Mouse (Mus musculus) CH12.LX (cell line): ENCODE data around the gene Gpr50. TPM values are rescaled to one million over a fixed set of nuclear protein-coding genes. Genes with fewer than 3 reads are reported as not detected.

ENCODE experiments used
- DNase-seq: peaks from one replicate; pipeline ENCODE4 v3.0.0-alpha.2; 2013; ENCODE audit errors: extremely low read depth
- H3K27ac ChIP-seq: 2 replicates; pipeline ENCODE4 v1.5.1; 2012; ENCODE audit warnings: low read depth, mild to moderate bottlenecking, control low read depth, moderate library complexity; ENCODE audit not compliant: insufficient read depth
- H3K27me3 ChIP-seq: replicated peaks from 2 replicates; pipeline ENCODE3; 2012; ENCODE audit warnings: inconsistent platforms
- H3K36me3 ChIP-seq, 2 experiments: replicated peaks in 1 of 2; 2 replicates each; pipeline versions ENCODE3 to v1.6.1; 2012; ENCODE audit warnings: inconsistent platforms in 1 of 2, low read length in 1 of 2, mild to moderate bottlenecking in 1 of 2, mixed read lengths in 1 of 2, moderate library complexity in 1 of 2; ENCODE audit not compliant: control insufficient read depth in 1 of 2, insufficient read depth in 1 of 2
- H3K4me1 ChIP-seq, 2 experiments: 2 replicates each; pipeline ENCODE4 v1.6.1; 2012; ENCODE audit warnings: inconsistent platforms in 1 of 2, moderate library complexity in 1 of 2; ENCODE audit not compliant: insufficient read depth in 2 of 2, control insufficient read depth in 1 of 2
- H3K4me2 ChIP-seq: 2 replicates; pipeline ENCODE4 v1.6.1; 2012; ENCODE audit warnings: low read depth, mild to moderate bottlenecking, control low read depth; ENCODE audit not compliant: poor library complexity, insufficient read depth, severe bottlenecking
- H3K4me3 ChIP-seq, 3 experiments: fragments of 150-350 bp in 1 of 3; sonication (generic) in 1 of 3; replicated peaks in 1 of 3; 2 replicates each; pipeline versions ENCODE3 to v1.5.1; 2011 to 2012; ENCODE audit warnings: low read depth in 2 of 3, low read length in 2 of 3, mild to moderate bottlenecking in 2 of 3, moderate library complexity in 2 of 3, control low read depth in 1 of 3, improper control_type of control experiment in 1 of 3, inconsistent platforms in 1 of 3, mixed read lengths in 1 of 3; ENCODE audit not compliant: poor library complexity in 1 of 3
- H3K79me2 ChIP-seq: replicated peaks from 2 replicates; pipeline ENCODE4 v1.6.1; 2012; ENCODE audit warnings: mild to moderate bottlenecking, moderate library complexity; ENCODE audit not compliant: control insufficient read depth, poor library complexity, insufficient read depth, severe bottlenecking; ENCODE audit errors: extremely low read depth
- H3K9ac ChIP-seq: 2 replicates; pipeline ENCODE4 v1.6.1; 2012; ENCODE audit warnings: low read depth, mild to moderate bottlenecking, control low read depth, moderate library complexity; ENCODE audit not compliant: insufficient read depth
- H3K9me3 ChIP-seq: replicated peaks from 2 replicates; pipeline ENCODE3; 2012; ENCODE audit warnings: low read length, inconsistent platforms, mixed read lengths
- CHD1 ChIP-seq: IDR thresholded peaks from 2 replicates; pipeline ENCODE4 v1.6.1; 2012; ENCODE audit warnings: low read depth, low read length, improper control_type of control experiment, inconsistent platforms
- CHD2 ChIP-seq: IDR thresholded peaks from 2 replicates; pipeline ENCODE4 v1.6.1; 2011; ENCODE audit warnings: low read length, improper control_type of control experiment
- CTCF ChIP-seq, 2 experiments: IDR thresholded peaks in 1 of 2; conservative IDR thresholded peaks in 1 of 2; 2 replicates each; pipeline ENCODE4 v1.5.1; 2011 to 2012; ENCODE audit warnings: low read depth in 2 of 2, low read length in 2 of 2, improper control_type of control experiment in 1 of 2, inconsistent platforms in 1 of 2, mild to moderate bottlenecking in 1 of 2, moderate library complexity in 1 of 2
- E2F4 ChIP-seq: IDR thresholded peaks from 2 replicates; pipeline ENCODE4 v1.6.1; 2011; ENCODE audit warnings: low read depth, low read length, improper control_type of control experiment; ENCODE audit not compliant: insufficient replicate concordance
- ELF1 ChIP-seq: IDR thresholded peaks from 2 replicates; pipeline ENCODE4 v1.6.1; 2014; ENCODE audit warnings: low read depth, mild to moderate bottlenecking, inconsistent platforms, low read length, improper control_type of control experiment
- ETS1 ChIP-seq: conservative IDR thresholded peaks from 2 replicates; pipeline ENCODE4 v1.6.1; 2012; ENCODE audit warnings: low read depth, mild to moderate bottlenecking, inconsistent platforms, low read length, improper control_type of control experiment, moderate library complexity
- GABPA ChIP-seq: IDR thresholded peaks from 2 replicates; pipeline ENCODE4 v1.6.1; 2012; ENCODE audit warnings: low read depth, low read length, improper control_type of control experiment, inconsistent platforms; ENCODE audit not compliant: insufficient replicate concordance
- IRF4 ChIP-seq: IDR thresholded peaks from 2 replicates; pipeline ENCODE4 v1.6.1; 2014; ENCODE audit warnings: low read depth, mild to moderate bottlenecking, inconsistent platforms, low read length, improper control_type of control experiment
- JUN ChIP-seq: IDR thresholded peaks from 2 replicates; pipeline ENCODE4 v1.6.1; 2011; ENCODE audit warnings: low read depth, mild to moderate bottlenecking, low read length, improper control_type of control experiment, moderate library complexity; ENCODE audit not compliant: insufficient read depth
- KAT2A ChIP-seq: IDR thresholded peaks from 2 replicates; pipeline ENCODE4 v1.6.1; 2012; ENCODE audit warnings: low read length, improper control_type of control experiment, inconsistent platforms; ENCODE audit not compliant: insufficient replicate concordance
- MAZ ChIP-seq: IDR thresholded peaks from 2 replicates; pipeline ENCODE4 v1.6.1; 2012; ENCODE audit warnings: low read depth, mild to moderate bottlenecking, inconsistent platforms, low read length, improper control_type of control experiment, moderate library complexity
- MEF2A ChIP-seq: IDR thresholded peaks from 2 replicates; pipeline ENCODE4 v1.6.1; 2014; ENCODE audit warnings: low read depth, mild to moderate bottlenecking, inconsistent platforms, low read length, improper control_type of control experiment, borderline replicate concordance
- MXI1 ChIP-seq: IDR thresholded peaks from 2 replicates; pipeline ENCODE4 v1.6.1; 2011; ENCODE audit warnings: mild to moderate bottlenecking, low read depth, low read length, improper control_type of control experiment
- NRF1 ChIP-seq: IDR thresholded peaks from 2 replicates; pipeline ENCODE4 v1.6.1; 2014; ENCODE audit warnings: low read depth, mild to moderate bottlenecking, inconsistent platforms, low read length, improper control_type of control experiment, moderate library complexity
- PAX5 ChIP-seq: IDR thresholded peaks from 2 replicates; pipeline ENCODE4 v1.6.1; 2012; ENCODE audit warnings: low read length, inconsistent platforms, mixed read lengths
- POLR2AphosphoS2 ChIP-seq: IDR thresholded peaks from 2 replicates; pipeline ENCODE4 v1.6.1; 2011; ENCODE audit warnings: low read depth, low read length, improper control_type of control experiment
- RAD21 ChIP-seq: IDR thresholded peaks from 2 replicates; pipeline ENCODE4 v1.6.1; 2011; ENCODE audit warnings: low read depth, mild to moderate bottlenecking, low read length, improper control_type of control experiment, moderate library complexity
- TCF12 ChIP-seq: IDR thresholded peaks from 2 replicates; pipeline ENCODE4 v1.6.1; 2014; ENCODE audit warnings: low read depth, mild to moderate bottlenecking, inconsistent platforms, low read length, improper control_type of control experiment
- USF1 ChIP-seq: IDR thresholded peaks from 2 replicates; pipeline ENCODE4 v1.6.1; 2014; ENCODE audit warnings: low read depth, mild to moderate bottlenecking, inconsistent platforms, low read length, improper control_type of control experiment
- USF2 ChIP-seq: conservative IDR thresholded peaks from 2 replicates; pipeline ENCODE4 v1.6.1; 2011; ENCODE audit warnings: low read depth, low read length, improper control_type of control experiment
- dilution Hi-C: fragments of 300-500 bp; cut with MboI; formaldehyde crosslinking; loops from 2 replicates; pipeline ENCODE4 v1.14.3; 2020; ENCODE audit warnings: low sequenced_read_pairs; ENCODE audit not compliant: extremely low pct_unique_long_range_greater_than_20kb, extremely low pct_ligation_motif_present
- in situ Hi-C: fragments of 300-500 bp; cut with MboI; formaldehyde crosslinking; loops from 3 replicates; pipeline ENCODE4 v1.14.3; 2019; ENCODE audit warnings: low sequenced_read_pairs, low pct_ligation_motif_present, low pct_unique_long_range_greater_than_20kb, mixed read lengths
- polyA plus RNA-seq: library from polyadenylated mRNA; unstranded; fragments of >175 nt; gene quantifications from 2 replicates; pipeline ENCODE4 v1.2.1, GENCODE M21; 2012; ENCODE audit warnings: low read depth; ENCODE audit not compliant: insufficient read length
- total RNA-seq, 2 experiments: library from RNA; depleted of rRNA; stranded (reverse); fragments of 300-350 nt in 1 of 2; fragments of >200 nt in 1 of 2; gene quantifications; 2 replicates each; pipeline ENCODE4 v1.2.3; 2012 to 2014

The Gpr50 gene
- total and polyA plus RNA-seq, 3 experiments, result not detected

DNA sequence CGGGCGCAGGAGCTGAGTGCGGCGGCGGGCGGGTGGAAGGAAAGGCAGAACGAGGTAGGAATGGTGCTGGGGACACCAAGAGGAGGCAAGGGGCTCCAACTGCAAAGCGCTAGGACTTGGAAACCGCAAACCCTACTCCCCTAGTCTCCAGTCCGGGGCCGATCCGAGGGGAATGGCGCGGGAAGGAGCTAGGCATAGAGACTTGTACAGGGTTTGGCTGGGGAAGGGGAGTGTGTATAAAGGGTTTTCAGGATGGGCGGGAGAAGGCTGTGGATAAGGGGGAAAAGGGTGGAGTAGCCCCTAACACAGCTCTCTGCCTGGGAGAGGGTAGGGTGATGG lies 1.2 kb downstream of the Gpr50 start:
- in situ Hi-C loops, result no loop called here
- H3K4me2 ChIP-seq, result no peak overlapping the region
- dilution Hi-C loops, result no loop called here

DNA sequence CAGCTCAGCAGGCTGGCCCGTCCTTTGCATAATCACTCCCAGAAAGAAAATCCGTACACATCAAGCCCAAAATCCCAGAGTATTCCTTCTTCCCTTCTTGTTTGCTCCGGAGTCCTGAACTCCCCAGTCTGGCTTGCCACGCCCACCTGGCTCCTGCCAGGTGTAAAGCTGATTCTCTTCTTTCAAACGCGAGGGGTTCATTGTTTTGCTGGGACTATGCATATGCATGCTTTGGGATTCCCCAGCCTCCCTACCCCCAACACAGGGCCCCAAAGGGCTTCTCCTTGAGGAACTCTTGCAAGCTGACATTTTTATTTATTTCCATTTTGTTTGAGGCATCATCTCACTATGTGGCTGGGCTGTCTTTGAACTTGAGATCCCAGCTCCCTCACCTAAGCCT lies 6.8 kb downstream of the Gpr50 start:
- Histone ChIP-seq H3K79me2 (no peaks in the 10 kb centered on the region), H3K27ac (no peak overlapping the region), H3K4me2 (no peak overlapping the region; the same call in 1 of the 2 replicates), H3K27me3 (no peaks in the 10 kb centered on the region), H3K4me1 (no peaks in the 10 kb centered on the region; a peak in 1 of 4 replicates), H3K9me3 (no peaks in the 10 kb centered on the region), H3K9ac (no peak overlapping the region), H3K36me3 (no peaks in the 10 kb centered on the region), H3K4me3 (no peak overlapping the region)
- in situ Hi-C loops, result no loop called here
- dilution Hi-C loops, result no loop called here
- no peak for DNase-seq
- no peak for TF ChIP-seq POLR2AphosphoS2
- TF ChIP-seq NRF1, result no peak
- TF ChIP-seq USF2, result no peak
- no peak for TF ChIP-seq GABPA
- TF ChIP-seq IRF4, result no peak

More for the DNA sequence above, 1.2 kb downstream of the Gpr50 start:
- TF ChIP-seq MEF2A (no peak), KAT2A (no peak), ETS1 (no peak), TCF12 (no peak), E2F4 (no peak), USF1 (no peak), ELF1 (no peak), NRF1 (no peak), MXI1 (no peak), PAX5 (no peak), CHD1 (no peak), USF2 (no peak), CHD2 (no peak), MAZ (no peak), RAD21 (no peak), CTCF (conservative IDR thresholded peaks at IDR 0.05 in 1 of 2, IDR thresholded peaks at IDR 0.05 in 1 of 2; ENCODE audit: low read depth in 2 of 2, low read length in 2 of 2) (no peak), JUN (no peak)
- TF ChIP-seq, all 38 proteins: peak for 0
- Histone ChIP-seq H3K4me1 (no peaks in the 10 kb centered on the region), H3K36me3 (no peaks in the 10 kb centered on the region), H3K9me3 (no peaks in the 10 kb centered on the region), H3K27me3 (no peaks in the 10 kb centered on the region), H3K27ac (no peak overlapping the region), H3K9ac (no peak overlapping the region), H3K4me3 (no peak overlapping the region), H3K79me2 (no peaks in the 10 kb centered on the region)
- no peak for DNase-seq
